Mouse (Mus musculus): ENCODE results near the gene Zbtb5.
"Not testable (repeated sequence)": the region's sequence is repeated elsewhere in the genome, so short reads cannot be mapped to it uniquely, and the experiment has no call there.

The Zbtb5 gene

GRCm38 (mm10) chr4:45011581-45012104, 569 bp downstream of the Zbtb5 start:
- DNase-seq (ENCODE audit: extremely low spot score, low read depth, low spot score), result no peak

GRCm38 (mm10) chr4:45010806-45011415, 1.3 kb downstream of the Zbtb5 start:
- no peak for DNase-seq (ENCODE audit: extremely low spot score, low read depth, low spot score)

GRCm38 (mm10) chr4:45005452-45005851, 6.8 kb downstream of the Zbtb5 start:
- DNase-seq (ENCODE audit: extremely low spot score, low read depth, low spot score), result no peak

- DNase-seq (ENCODE audit: extremely low spot score, low read depth, low spot score), result no peak
Observed at GRCm38 (mm10) chr4:45000001-45000400, 12.2 kb downstream of the Zbtb5 start.

GRCm38 (mm10) chr4:44998071-44998470, 14.1 kb downstream of the Zbtb5 start:
- no peak for DNase-seq (ENCODE audit: extremely low spot score, low read depth, low spot score)

- no peak for DNase-seq (ENCODE audit: extremely low spot score, low read depth, low spot score)
Observed at GRCm38 (mm10) chr4:44994776-44995175, 17.4 kb downstream of the Zbtb5 start.

- no peak for DNase-seq (ENCODE audit: extremely low spot score, low read depth, low spot score)
Observed at GRCm38 (mm10) chr4:44993847-44994246, 18.4 kb downstream of the Zbtb5 start.

GRCm38 (mm10) chr4:44993179-44993578, 19.0 kb downstream of the Zbtb5 start:
- not testable (repeated sequence) for DNase-seq (ENCODE audit: extremely low spot score, low read depth, low spot score)

- not testable (repeated sequence) for DNase-seq (ENCODE audit: extremely low spot score, low read depth, low spot score)
Observed at GRCm38 (mm10) chr4:44992330-44992729, 19.9 kb downstream of the Zbtb5 start.

- no peak for DNase-seq (ENCODE audit: extremely low spot score, low read depth, low spot score)
Observed at GRCm38 (mm10) chr4:44990560-44990959, 21.7 kb downstream of the Zbtb5 start.

- no peak for DNase-seq (ENCODE audit: extremely low spot score, low read depth, low spot score)
Observed at GRCm38 (mm10) chr4:44983131-44983740, 29.0 kb downstream of the Zbtb5 start.

- no peak for DNase-seq (ENCODE audit: extremely low spot score, low read depth, low spot score)
Observed at GRCm38 (mm10) chr4:44982440-44983130, 29.6 kb downstream of the Zbtb5 start.

GRCm38 (mm10) chr4:44981974-44982287, 30.3 kb downstream of the Zbtb5 start:
- DNase-seq (ENCODE audit: extremely low spot score, low read depth, low spot score), result no peak

- DNase-seq (ENCODE audit: extremely low spot score, low read depth, low spot score), result peak; percentile 22
Observed at GRCm38 (mm10) chr4:44981280-44981973, 30.8 kb downstream of the Zbtb5 start, which contains the start of gene Grhpr. Grhpr (plus strand) TSS chr4:44981395.

- no peak for DNase-seq (ENCODE audit: extremely low spot score, low read depth, low spot score)
Observed at GRCm38 (mm10) chr4:44979794-44980338, 32.3 kb downstream of the Zbtb5 start.

GRCm38 (mm10) chr4:44978175-44978574, 34.0 kb downstream of the Zbtb5 start:
- no peak for DNase-seq (ENCODE audit: extremely low spot score, low read depth, low spot score)

- no peak for DNase-seq (ENCODE audit: extremely low spot score, low read depth, low spot score)
Observed at GRCm38 (mm10) chr4:44976921-44977710, 35.1 kb downstream of the Zbtb5 start.

GRCm38 (mm10) chr4:44976026-44976615, 36.1 kb downstream of the Zbtb5 start:
- no peak for DNase-seq (ENCODE audit: extremely low spot score, low read depth, low spot score)

GRCm38 (mm10) chr4:44974331-44974730, 37.9 kb downstream of the Zbtb5 start:
- DNase-seq (ENCODE audit: extremely low spot score, low read depth, low spot score), result no peak

- DNase-seq (ENCODE audit: extremely low spot score, low read depth, low spot score), result no peak
Observed at GRCm38 (mm10) chr4:44973871-44974270, 38.3 kb downstream of the Zbtb5 start.

All from hindlimb bud, embryonic 11.5 days (tissue).